Mouse (Mus musculus): ENCODE measurements around the gene Slc11a1.
"Not testable (repeated sequence)": the region's sequence is repeated elsewhere in the genome, so short reads cannot be mapped to it uniquely, and the experiment has no call there.

The Slc11a1 gene

GRCm38 (mm10) chr1:74374980-74375379 lies at the start of gene Slc11a1:
Gene Slc11a1 (plus strand): TSS chr1:74375195.
- no peak for DNase-seq (ENCODE audit: low spot score in 2 of 2)

GRCm38 (mm10) chr1:74326916-74327315 lies 48.1 kb upstream of the Slc11a1 start:
- not testable (repeated sequence) for DNase-seq (ENCODE audit: low spot score in 2 of 2)

- no peak for DNase-seq (ENCODE audit: low spot score in 2 of 2)
Observed at GRCm38 (mm10) chr1:74329899-74330431, 45.0 kb upstream of the Slc11a1 start.

GRCm38 (mm10) chr1:74331046-74331681 lies 43.8 kb upstream of the Slc11a1 start:
- no peak for DNase-seq (ENCODE audit: low spot score in 2 of 2)

- peak; percentile 89 to 97 for DNase-seq (ENCODE audit: low spot score in 2 of 2)
Observed at GRCm38 (mm10) chr1:74332241-74332763, 42.7 kb upstream of the Slc11a1 start.

GRCm38 (mm10) chr1:74332930-74333329 lies 42.1 kb upstream of the Slc11a1 start:
- DNase-seq (ENCODE audit: low spot score in 2 of 2) = no peak

- DNase-seq (ENCODE audit: low spot score in 2 of 2) = no peak
Observed at GRCm38 (mm10) chr1:74334607-74335006, 40.4 kb upstream of the Slc11a1 start.

GRCm38 (mm10) chr1:74335033-74335432 lies 40.0 kb upstream of the Slc11a1 start:
- DNase-seq (ENCODE audit: low spot score in 2 of 2) = no peak

- no peak for DNase-seq (ENCODE audit: low spot score in 2 of 2)
Observed at GRCm38 (mm10) chr1:74335436-74336170, 39.4 kb upstream of the Slc11a1 start.

- DNase-seq (ENCODE audit: low spot score in 2 of 2) = no peak
Observed at GRCm38 (mm10) chr1:74337241-74337771, 37.7 kb upstream of the Slc11a1 start.

GRCm38 (mm10) chr1:74338013-74338412 lies 37.0 kb upstream of the Slc11a1 start:
- no peak for DNase-seq (ENCODE audit: low spot score in 2 of 2)

- no peak for DNase-seq (ENCODE audit: low spot score in 2 of 2)
Observed at GRCm38 (mm10) chr1:74338626-74339025, 36.4 kb upstream of the Slc11a1 start.

- no peak for DNase-seq (ENCODE audit: low spot score in 2 of 2)
Observed at GRCm38 (mm10) chr1:74339917-74340316, 35.1 kb upstream of the Slc11a1 start.

- DNase-seq (ENCODE audit: low spot score in 2 of 2) = peak in 1 of 2 experiments; percentile 53
Observed at GRCm38 (mm10) chr1:74340361-74340764, 34.6 kb upstream of the Slc11a1 start.

- DNase-seq (ENCODE audit: low spot score in 2 of 2) = not testable (repeated sequence)
Observed at GRCm38 (mm10) chr1:74340992-74341391, 34.0 kb upstream of the Slc11a1 start.

- DNase-seq (ENCODE audit: low spot score in 2 of 2) = no peak
Observed at GRCm38 (mm10) chr1:74341898-74342297, 33.1 kb upstream of the Slc11a1 start.

GRCm38 (mm10) chr1:74342308-74342707 lies 32.7 kb upstream of the Slc11a1 start:
- no peak for DNase-seq (ENCODE audit: low spot score in 2 of 2)

GRCm38 (mm10) chr1:74343161-74343560 lies 31.8 kb upstream of the Slc11a1 start:
- no peak for DNase-seq (ENCODE audit: low spot score in 2 of 2)

GRCm38 (mm10) chr1:74344163-74344916 lies 30.7 kb upstream of the Slc11a1 start:
- no peak for DNase-seq (ENCODE audit: low spot score in 2 of 2)

- DNase-seq (ENCODE audit: low spot score in 2 of 2) = no peak
Observed at GRCm38 (mm10) chr1:74351185-74351769, 23.7 kb upstream of the Slc11a1 start.

GRCm38 (mm10) chr1:74352532-74353096 lies 22.4 kb upstream of the Slc11a1 start:
- DNase-seq (ENCODE audit: low spot score in 2 of 2) = no peak

Data from left cerebral cortex, adult 9 months (tissue).